ENCODE assay signal across 8 mouse cellular contexts in genomic region chr7:118296856-118297518, GRCm38 (mm10). TPM values are rescaled to one million over a fixed set of nuclear protein-coding genes. Genes with fewer than 3 reads are reported as not detected.
A peak's percentile ranks its signal among the peaks of the same experiment; 100 is the strongest.
DNase-seq lines count a peak whose midpoint lies in the region; ATAC-seq and TF ChIP-seq lines count a peak whose summit lies in the region.

No protein-coding gene starts in this region.

- 60% methylated on average over 14 of the region's 14 CpGs for WGBS in kidney, postnatal 0 days
- 52% methylated on average over 14 of the region's 14 CpGs for WGBS in hindbrain, embryonic 11.5 days

- no peak overlapping the region for H3K9ac ChIP-seq in kidney, postnatal 0 days (ENCODE audit: low read depth, low read length)
- 0 out of 2 replicates have a peak overlapping the region, but pooled peaks have one; percentile 4 for H3K9ac ChIP-seq in hindbrain, embryonic 11.5 days (ENCODE audit: low read depth, low read length)

- H3K27ac ChIP-seq in kidney, postnatal 0 days = no peak overlapping the region
- no peak overlapping the region for H3K27ac ChIP-seq in hindbrain, embryonic 11.5 days (ENCODE audit: low read depth, low read length)

- no peak for TF ChIP-seq CTCF in kidney, postnatal 0 days (IDR thresholded peaks at IDR 0.05; ENCODE audit: low read depth)

- TF ChIP-seq POLR2A in myocyte (IDR thresholded peaks at IDR 0.05; ENCODE audit: insufficient read length, low read depth) = no peak

- no peaks in the 10 kb centered on the region for H3K27me3 ChIP-seq in kidney, postnatal 0 days (ENCODE audit: insufficient read depth, low read length)
- H3K27me3 ChIP-seq in hindbrain, embryonic 11.5 days (ENCODE audit: control insufficient read depth, insufficient read depth, low read length) = no peaks in the 10 kb centered on the region
- H3K27me3 ChIP-seq in myocyte (ENCODE audit: control insufficient read depth, insufficient read depth, insufficient read length) = no peaks in the 10 kb centered on the region

- H3K36me3 ChIP-seq in kidney, postnatal 0 days (ENCODE audit: insufficient read depth, low read length) = no peaks in the 10 kb centered on the region
- H3K36me3 ChIP-seq in hindbrain, embryonic 11.5 days (ENCODE audit: control insufficient read depth, insufficient read depth, low read length) = no peaks in the 10 kb centered on the region
- no peaks in the 10 kb centered on the region for H3K36me3 ChIP-seq in myocyte (ENCODE audit: control insufficient read depth, insufficient read depth)

- H3K9me3 ChIP-seq in kidney, postnatal 0 days (replicated peaks; ENCODE audit: low read length) = no peaks in the 10 kb centered on the region
- H3K9me3 ChIP-seq in hindbrain, embryonic 11.5 days (ENCODE audit: control insufficient read depth, low read length) = peaks cover 3% of the 10 kb centered on the region; the same call in 1 of the 2 replicates

- no peak overlapping the region for H3ac ChIP-seq in myocyte (ENCODE audit: control insufficient read depth, insufficient read length)

- H3K79me2 ChIP-seq in myocyte (ENCODE audit: control insufficient read depth, insufficient read depth) = no peaks in the 10 kb centered on the region

- no peak for ATAC-seq in kidney, postnatal 0 days (replicated peaks; ENCODE audit: low FRiP score, low read depth)
- peak; percentile 7; the same call in 1 of the 2 replicates for ATAC-seq in hindbrain, embryonic 11.5 days (ENCODE audit: low FRiP score)

- H3K4me1 ChIP-seq in kidney, postnatal 0 days (replicated peaks; ENCODE audit: insufficient read depth, low read length) = no peaks in the 10 kb centered on the region
- H3K4me1 ChIP-seq in hindbrain, embryonic 11.5 days (replicated peaks; ENCODE audit: control insufficient read depth, insufficient read depth, low read length) = no peaks in the 10 kb centered on the region

- no peak overlapping the region for H3K4me3 ChIP-seq in kidney, postnatal 0 days (replicated peaks; ENCODE audit: low read depth, low read length)
- H3K4me3 ChIP-seq in hindbrain, embryonic 11.5 days (ENCODE audit: low read depth, low read length) = no peak overlapping the region
- H3K4me3 ChIP-seq in myocyte = no peak overlapping the region

- peak overlapping the region; percentile 11; the same call in 1 of the 2 replicates for H3K4me2 ChIP-seq in kidney, postnatal 0 days (ENCODE audit: low read length)
- H3K4me2 ChIP-seq in hindbrain, embryonic 11.5 days (replicated peaks; ENCODE audit: low read depth, low read length) = peak overlapping the region; percentile 17; the same call in 1 of the 2 replicates
- peak overlapping the region; percentile 32 for H3K4me2 ChIP-seq in myocyte (ENCODE audit: low read depth)

- no peak for DNase-seq in kidney, postnatal 0 days (ENCODE audit: low spot score)
- DNase-seq in kidney, adult 8-10 months = no peak
- peak; percentile 77 for DNase-seq in cerebellum, adult 9-11 months
- peak; percentile 27 for DNase-seq in hindbrain, embryonic 11.5 days (ENCODE audit: low spot score)
- no peak for DNase-seq in spleen, postnatal 10 days (ENCODE audit: low spot score in 2 of 2)
- DNase-seq in ovary, postnatal 14 days (ENCODE audit: low spot score) = no peak
- DNase-seq in left cerebral cortex, postnatal 36 days (ENCODE audit: low spot score in 2 of 2) = no peak

- intact Hi-C loops in left cerebral cortex, postnatal 36 days (cut with DNase I) = loop anchor here (10.0 kb wide), 1 partner anchor 162 kb away; no protein-coding TSS in a partner anchor

TF ChIP-seq in myocyte, 11 proteins besides CTCF, POLR2A, EP300 and RAD21:
- TF ChIP-seq MYOG (IDR thresholded peaks at IDR 0.05; ENCODE audit: control insufficient read depth in 1 of 3, insufficient read depth in 1 of 3, insufficient read length in 2 of 3, low read depth in 2 of 3) (no peak), REST (IDR thresholded peaks at IDR 0.05; ENCODE audit: insufficient read depth, insufficient read length) (no peak), TCF12 (IDR thresholded peaks at IDR 0.05; ENCODE audit: insufficient read depth, poor library complexity, severe bottlenecking) (no peak), MYOD1 (IDR thresholded peaks at IDR 0.05; ENCODE audit: control insufficient read depth in 1 of 3, insufficient read length in 2 of 3, low read depth in 2 of 3) (no peak), CEBPB (IDR thresholded peaks at IDR 0.05; ENCODE audit: insufficient read depth, poor library complexity, severe bottlenecking) (no peak), USF1 (IDR thresholded peaks at IDR 0.05; ENCODE audit: low read depth) (no peak), E2F4 (IDR thresholded peaks at IDR 0.05; ENCODE audit: insufficient read depth) (no peak), TCF3 (IDR thresholded peaks at IDR 0.05; ENCODE audit: insufficient read length, low read depth) (no peak), SRF (IDR thresholded peaks at IDR 0.05; ENCODE audit: control insufficient read depth, insufficient read length, low read depth) (no peak), MAX (IDR thresholded peaks at IDR 0.05; ENCODE audit: low read depth) (no peak), POLR2AphosphoS2 (IDR thresholded peaks at IDR 0.05; ENCODE audit: insufficient read length, low read depth) (no peak)

RNA-seq across cellular contexts. Expression of gene Smg1, which starts 53.5 kb away (rescaled TPM):
- 10.7 and 11.3 TPM in 2 replicates for polyA plus RNA-seq in kidney, postnatal 0 days (2015; fragmentation: Nextera tagmentation; extraction: Ambion mirVana)
- 20.1 and 30.3 TPM in 2 replicates for polyA plus RNA-seq in hindbrain, embryonic 11.5 days (2014; fragmentation: Nextera tagmentation; extraction: Ambion mirVana)
- 7.9 TPM for polyA plus RNA-seq in myocyte (2012; fragmentation: generic; extraction: Trizol)
- 10 to 100 TPM; 58.7 to 88.1 TPM for total RNA-seq in left cerebral cortex, postnatal 36 days (2021)

Comparison
In these comparisons a context has a peak if more than half of its experiments do, and no peak if none do; other contexts are left out.
1. DNase-seq: peak in cerebellum, adult 9-11 months (single experiment) and hindbrain, embryonic 11.5 days (single experiment); none in kidney, postnatal 0 days (single experiment), kidney, adult 8-10 months (0 of 2), spleen, postnatal 10 days (0 of 2), ovary, postnatal 14 days (single experiment) and left cerebral cortex, postnatal 36 days (0 of 2).
2. Peak in every context shown above with its lines, with median percentiles within 50 percentile points of each other: H3K4me2 ChIP-seq.